Mouse (Mus musculus) liver, embryonic 14.5 days (tissue): ENCODE measurements around the gene Ttc9b. TPM values are rescaled to one million over a fixed set of nuclear protein-coding genes. Genes with fewer than 3 reads are reported as not detected.

Experiments used
- ATAC-seq: fragments of 200-750 bp; cut with Nextera tagmentation; 2 replicates; pipeline ENCODE4 v1.8.0; 2017; ENCODE audit warnings: moderate number of reproducible peaks, mild to moderate bottlenecking, moderate library complexity; ENCODE audit not compliant: insufficient read depth
- DNase-seq, 3 experiments: peaks; one replicate each; pipeline ENCODE4 v3.0.0-alpha.2; 2012 to 2013; ENCODE audit warnings: low read depth in 3 of 3, low spot score in 3 of 3
- H3K27ac ChIP-seq: fragments of 300-500 bp; sonication (generic); 2 replicates; pipeline ENCODE4 v1.5.1; 2014; ENCODE audit warnings: moderate library complexity, mild to moderate bottlenecking, control low read depth, inconsistent platforms
- H3K27me3 ChIP-seq: fragments of 300-500 bp; sonication (generic); 2 replicates; pipeline ENCODE4 v1.6.1; 2014; ENCODE audit warnings: mild to moderate bottlenecking, low read length, moderate library complexity; ENCODE audit not compliant: control insufficient read depth, insufficient read depth
- H3K36me3 ChIP-seq: fragments of 300-500 bp; sonication (generic); replicated peaks from 2 replicates; pipeline ENCODE4 v1.6.1; 2014; ENCODE audit warnings: low read depth; ENCODE audit not compliant: control insufficient read depth, insufficient read depth
- H3K4me1 ChIP-seq, 2 experiments: fragments of 200-500 bp in 1 of 2; fragments of 300-500 bp in 1 of 2; sonication (generic) in 1 of 2; replicated peaks; 2 replicates each; pipeline ENCODE4 v1.6.1; 2012 to 2014; ENCODE audit warnings: antibody characterized with exemption in 1 of 2, inconsistent platforms in 1 of 2, low read length in 1 of 2; ENCODE audit not compliant: control insufficient read depth in 2 of 2, insufficient read depth in 2 of 2
- H3K4me2 ChIP-seq: fragments of 300-500 bp; sonication (generic); 2 replicates; pipeline ENCODE4 v1.6.1; 2014; ENCODE audit warnings: low read depth, mild to moderate bottlenecking, control low read depth, moderate library complexity
- H3K4me3 ChIP-seq, 2 experiments: fragments of 200-500 bp in 1 of 2; fragments of 300-500 bp in 1 of 2; sonication (generic) in 1 of 2; 2 replicates each; pipeline ENCODE4 v1.5.1; 2012 to 2014; ENCODE audit warnings: low read depth in 2 of 2, low read length in 2 of 2, mild to moderate bottlenecking in 2 of 2, control low read depth in 1 of 2, inconsistent platforms in 1 of 2, moderate library complexity in 1 of 2; ENCODE audit not compliant: insufficient read depth in 1 of 2
- H3K9ac ChIP-seq: fragments of 300-500 bp; sonication (generic); replicated peaks from 2 replicates; pipeline ENCODE4 v1.6.1; 2014; ENCODE audit warnings: mild to moderate bottlenecking, control low read depth, moderate library complexity
- H3K9me3 ChIP-seq: fragments of 300-500 bp; sonication (generic); 2 replicates; pipeline ENCODE4 v1.6.1; 2016; ENCODE audit warnings: low read length, mixed read lengths; ENCODE audit not compliant: control insufficient read depth
- CTCF ChIP-seq: IDR thresholded peaks from 2 replicates; pipeline ENCODE4 v1.5.1; 2016; ENCODE audit warnings: antibody characterized with exemption, low read depth, control low read depth
- EP300 ChIP-seq: IDR thresholded peaks from 2 replicates; pipeline ENCODE4 v1.6.1; 2016; ENCODE audit warnings: antibody characterized with exemption, low read depth
- WGBS: fragments of 180-500 bp; shearing (Covaris S2); extraction: QIAGEN DNeasy Blood & Tissue Kit; methylation state at CpG from one replicate; pipeline ENCODE4 v1.1.7; 2014; ENCODE audit not compliant: insufficient replicate concordance; 5-methylcytosine and 5-hydroxymethylcytosine counted together
- polyA plus RNA-seq, 2 experiments: library from polyadenylated mRNA; depleted of rRNA in 1 of 2; stranded (reverse) in 1 of 2; unstranded in 1 of 2; fragments of >200 nt; fragmentation: Nextera tagmentation in 1 of 2; extraction: Ambion mirVana in 1 of 2; gene quantifications; 2 replicates each; pipeline versions ENCODE4 v1.2.1 to v1.2.3; 2012 to 2014

The Ttc9b gene
- polyA plus RNA-seq (2012; rRNA removed) (0.05 TPM in 1 of 2 replicates, not detected in the other), polyA plus RNA-seq (2014; fragmentation: Nextera tagmentation; extraction: Ambion mirVana) (not detected in 2 replicates)

- Histone ChIP-seq H3K27me3 (peaks cover 62% of the 10 kb centered on the region), H3K4me1 (peaks cover 0 to 3% of the 10 kb centered on the region in 2 experiments; a peak in 1 of 4 replicates), H3K9ac (no peak within 1 kb of the TSS), H3K4me3 (no peak within 1 kb of the TSS), H3K36me3 (no peaks in the 10 kb centered on the region), H3K4me2 (no peak within 1 kb of the TSS), H3K9me3 (no peaks in the 10 kb centered on the region), H3K27ac (no peak within 1 kb of the TSS)
- DNase-seq (no peak), ATAC-seq (no peak)
- 6% methylated on average over 60 of the region's 62 CpGs for WGBS
- no peak for TF ChIP-seq EP300
- TF ChIP-seq CTCF: no peak
These were observed at the start of gene Ttc9b for GRCm38 (mm10) chr7:27653681-27654437. Gene Ttc9b, plus strand, starts transcription at chr7:27653915.

GRCm38 (mm10) chr7:27604661-27605348 is 48.9 kb upstream of the Ttc9b start:
- ATAC-seq (no peak), DNase-seq (no peak)
- no peak overlapping the region for H3K9ac ChIP-seq
- no peak overlapping the region for H3K4me3 ChIP-seq
- no peak overlapping the region for H3K27ac ChIP-seq
- H3K27me3 ChIP-seq: no peaks in the 10 kb centered on the region
- H3K36me3 ChIP-seq: peaks cover 7% of the 10 kb centered on the region
- no peak overlapping the region for H3K4me2 ChIP-seq
- peaks cover 0 to 14% of the 10 kb centered on the region in 2 experiments; a peak in 2 of 4 replicates for H3K4me1 ChIP-seq
- 52% methylated on average over 5 of the region's 5 CpGs for WGBS
- no peak for TF ChIP-seq CTCF
- TF ChIP-seq EP300: no peak
- no peaks in the 10 kb centered on the region for H3K9me3 ChIP-seq

- Histone ChIP-seq H3K4me2 (no peak overlapping the region), H3K27me3 (no peaks in the 10 kb centered on the region), H3K36me3 (peaks cover 11% of the 10 kb centered on the region), H3K4me3 (no peak overlapping the region), H3K9ac (no peak overlapping the region), H3K27ac (no peak overlapping the region), H3K9me3 (no peaks in the 10 kb centered on the region), H3K4me1 (peaks cover 0 to 14% of the 10 kb centered on the region in 2 experiments; a peak in 2 of 4 replicates)
- ATAC-seq (no peak), DNase-seq (no peak)
- 77% methylated on average over 9 of the region's 9 CpGs for WGBS
- TF ChIP-seq EP300: no peak
- TF ChIP-seq CTCF: no peak
These were observed 48.0 kb upstream of the Ttc9b start for GRCm38 (mm10) chr7:27605499-27606285.

GRCm38 (mm10) chr7:27606481-27607254 is 47.0 kb upstream of the Ttc9b start:
- H3K9me3 ChIP-seq: no peaks in the 10 kb centered on the region
- TF ChIP-seq CTCF (no peak), EP300 (no peak)
- no peak overlapping the region for H3K27ac ChIP-seq
- no peaks in the 10 kb centered on the region for H3K27me3 ChIP-seq
- H3K4me1 ChIP-seq: peaks cover 0 to 14% of the 10 kb centered on the region in 2 experiments; a peak in 2 of 4 replicates
- H3K36me3 ChIP-seq: peaks cover 11% of the 10 kb centered on the region
- H3K4me3 ChIP-seq: no peak overlapping the region
- ATAC-seq: no peak
- no peak overlapping the region for H3K9ac ChIP-seq
- no peak overlapping the region for H3K4me2 ChIP-seq
- 57% methylated on average over 10 of the region's 10 CpGs for WGBS
- DNase-seq: no peak
